In the genomic region with DNA sequence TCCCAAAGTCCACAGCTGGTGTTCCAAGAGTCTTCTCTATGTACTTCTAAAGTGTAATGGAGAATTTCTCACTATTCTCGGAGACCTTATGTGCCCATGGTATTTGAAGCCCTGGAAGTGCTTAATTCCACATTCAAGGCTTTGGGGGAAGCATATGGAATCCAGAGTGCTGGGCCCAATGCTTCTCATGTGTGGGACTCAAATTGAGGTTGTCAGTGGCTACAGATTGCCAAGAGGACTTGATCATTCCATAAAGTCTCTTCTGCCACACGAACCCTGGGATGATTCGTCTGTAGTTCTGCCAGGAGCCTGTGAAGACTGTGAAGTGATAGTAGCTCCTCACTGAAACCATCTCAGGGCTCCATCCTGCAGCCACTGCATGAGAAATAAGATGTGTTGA, we compare ENCODE assay signal across 14 mouse cellular contexts.
"Had no signal": no experiment of that assay in that cellular context is flagged by ENCODE, and none has a peak within 500 bp of the region (broad histone marks: within the 10 kb centered on the region; RNA-seq: fewer than 3 reads in every experiment).

No protein-coding gene starts in this region.

- H3K9ac ChIP-seq: lung, embryonic 14.5 days; midbrain, embryonic 13.5 days; midbrain, embryonic 15.5 days; neural tube, embryonic 12.5 days; stomach, embryonic 15.5 days had no signal

- H3K4me2 ChIP-seq: lung, embryonic 14.5 days; midbrain, embryonic 11.5 days; midbrain, embryonic 13.5 days; midbrain, embryonic 15.5 days; neural tube, embryonic 12.5 days; stomach, embryonic 15.5 days had no signal

- H3K27ac ChIP-seq: macrophage; midbrain, embryonic 13.5 days; midbrain, embryonic 15.5 days; neural tube, embryonic 12.5 days; stomach, embryonic 15.5 days; stomach, postnatal 0 days had no signal

- ATAC-seq: midbrain, embryonic 13.5 days; midbrain, embryonic 15.5 days had no signal

- H3K36me3 ChIP-seq: midbrain, embryonic 13.5 days; midbrain, embryonic 15.5 days; neural tube, embryonic 12.5 days; stomach, embryonic 15.5 days had no signal

- DNase-seq: lung, adult 18-20 months; lung, embryonic 14.5 days; lung, postnatal 10 days; thymus, adult 2 months; thymus, postnatal 25 days; thymus, postnatal 4 days had no signal

- H3K4me1 ChIP-seq: megakaryocyte, embryonic 14.5 days; midbrain, embryonic 15.5 days; neural tube, embryonic 12.5 days; stomach, embryonic 15.5 days had no signal

- H3K4me3 ChIP-seq: megakaryocyte, embryonic 14.5 days; midbrain, embryonic 13.5 days; midbrain, embryonic 15.5 days; neural tube, embryonic 12.5 days; stomach, embryonic 15.5 days had no signal

- H3K27me3 ChIP-seq: megakaryocyte, embryonic 14.5 days; midbrain, embryonic 13.5 days; midbrain, embryonic 15.5 days; neural tube, embryonic 12.5 days; stomach, embryonic 15.5 days had no signal

- H3K9me3 ChIP-seq: megakaryocyte, embryonic 14.5 days; midbrain, embryonic 13.5 days; midbrain, embryonic 15.5 days; neural tube, embryonic 12.5 days; stomach, embryonic 15.5 days had no signal
